Mouse (Mus musculus): Measurements from ENCODE around the gene Col6a3.

Gene Col6a3

GRCm38 (mm10) chr1:90723754-90724153 lies 120.0 kb downstream of the Col6a3 start:
- no peak for DNase-seq (ENCODE audit: low read depth, low spot score)

- DNase-seq (ENCODE audit: low read depth, low spot score) = no peak
Observed at GRCm38 (mm10) chr1:90723325-90723724, 120.4 kb downstream of the Col6a3 start.

- no peak for DNase-seq (ENCODE audit: low read depth, low spot score)
Observed at GRCm38 (mm10) chr1:90722021-90722420, 121.8 kb downstream of the Col6a3 start.

- DNase-seq (ENCODE audit: low read depth, low spot score) = no peak
Observed at GRCm38 (mm10) chr1:90720610-90721241, 123.0 kb downstream of the Col6a3 start.

- DNase-seq (ENCODE audit: low read depth, low spot score) = no peak
Observed at GRCm38 (mm10) chr1:90718826-90719550, 124.8 kb downstream of the Col6a3 start.

GRCm38 (mm10) chr1:90716258-90716657 lies 127.5 kb downstream of the Col6a3 start:
- no peak for DNase-seq (ENCODE audit: low read depth, low spot score)

Measured in forelimb bud, embryonic 11.5 days (tissue).